Mouse (Mus musculus) spleen, adult 2 months (tissue): ENCODE results near the gene Fmo4.

Experiments used
- CTCF ChIP-seq: fragments of 200-500 bp; IDR thresholded peaks from 2 replicates; pipeline ENCODE4 v1.5.1; 2011; ENCODE audit warnings: mild to moderate bottlenecking, inconsistent platforms; ENCODE audit not compliant: insufficient read depth, insufficient read length, insufficient replicate concordance; ENCODE audit errors: extremely low read depth
- POLR2A ChIP-seq: fragments of 200-500 bp; IDR thresholded peaks from 2 replicates; pipeline ENCODE4 v1.6.1; 2011; ENCODE audit warnings: low read depth, low read length, inconsistent platforms

DNA sequence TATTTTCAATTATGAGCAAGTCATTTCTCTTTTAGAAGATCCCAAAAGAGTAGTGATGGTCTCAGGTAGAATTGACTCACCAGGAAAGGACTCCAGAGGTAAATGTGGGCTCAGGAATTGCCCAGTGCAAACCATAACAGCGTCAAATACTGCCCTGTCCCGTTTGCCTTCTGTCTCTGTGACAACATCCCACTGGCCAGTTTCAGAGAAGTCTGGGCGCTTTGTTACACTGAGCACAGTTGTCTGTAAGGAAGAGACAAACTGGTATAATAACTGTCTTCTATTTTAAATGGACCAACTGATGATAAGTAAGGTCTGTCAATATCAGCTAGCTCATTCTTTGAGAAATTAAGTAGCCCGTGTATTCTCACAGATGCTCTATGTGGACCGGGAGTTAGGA lies 6.3 kb downstream of the Fmo4 start:
- TF ChIP-seq POLR2A (no peak), CTCF (no peak)
